Mouse (Mus musculus): ENCODE measurements at regions not wholly inside any gene's neighbourhood (a gene's known extent, or its start where the extent isn't known, plus 50 kb on each side); places are given as distances from the start of the nearest gene placed in this dataset.

DNA sequence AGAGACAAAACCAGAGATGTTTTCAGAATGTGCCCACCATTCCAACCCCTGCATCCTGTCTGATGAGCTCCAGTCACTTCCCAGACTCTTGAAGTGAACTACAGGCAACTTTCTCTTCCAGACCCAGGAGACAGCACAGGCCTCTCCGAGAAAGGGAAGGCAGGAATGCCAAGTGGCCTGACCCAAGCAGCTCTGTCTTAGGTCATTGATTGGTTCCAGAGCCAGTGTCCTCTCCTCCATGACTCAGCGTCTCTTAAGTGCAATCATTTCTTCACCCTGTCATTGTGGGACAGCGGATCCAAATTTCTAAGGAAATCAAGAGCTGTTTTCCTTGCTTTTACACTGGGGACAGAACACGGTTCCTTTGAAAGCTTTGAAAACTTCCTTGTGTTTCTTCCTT, 329.2 kb upstream of the Nfe2l3 start:
- TF ChIP-seq EP300 (IDR thresholded peaks at IDR 0.05; ENCODE audit: low read depth) (no peak), CTCF (IDR thresholded peaks at IDR 0.05; ENCODE audit: low read depth) (no peak)

Data from liver, embryonic 14.5 days (tissue).